Mouse (Mus musculus) fat pad, adult 2 months (tissue): ENCODE measurements around the gene Ccdc22.

Source experiments
- DNase-seq: peaks from one replicate; pipeline ENCODE4 v3.0.0-alpha.2; 2011; ENCODE audit warnings: low read depth, low spot score; ENCODE audit errors: extremely low read depth

Ccdc22 gene

DNA sequence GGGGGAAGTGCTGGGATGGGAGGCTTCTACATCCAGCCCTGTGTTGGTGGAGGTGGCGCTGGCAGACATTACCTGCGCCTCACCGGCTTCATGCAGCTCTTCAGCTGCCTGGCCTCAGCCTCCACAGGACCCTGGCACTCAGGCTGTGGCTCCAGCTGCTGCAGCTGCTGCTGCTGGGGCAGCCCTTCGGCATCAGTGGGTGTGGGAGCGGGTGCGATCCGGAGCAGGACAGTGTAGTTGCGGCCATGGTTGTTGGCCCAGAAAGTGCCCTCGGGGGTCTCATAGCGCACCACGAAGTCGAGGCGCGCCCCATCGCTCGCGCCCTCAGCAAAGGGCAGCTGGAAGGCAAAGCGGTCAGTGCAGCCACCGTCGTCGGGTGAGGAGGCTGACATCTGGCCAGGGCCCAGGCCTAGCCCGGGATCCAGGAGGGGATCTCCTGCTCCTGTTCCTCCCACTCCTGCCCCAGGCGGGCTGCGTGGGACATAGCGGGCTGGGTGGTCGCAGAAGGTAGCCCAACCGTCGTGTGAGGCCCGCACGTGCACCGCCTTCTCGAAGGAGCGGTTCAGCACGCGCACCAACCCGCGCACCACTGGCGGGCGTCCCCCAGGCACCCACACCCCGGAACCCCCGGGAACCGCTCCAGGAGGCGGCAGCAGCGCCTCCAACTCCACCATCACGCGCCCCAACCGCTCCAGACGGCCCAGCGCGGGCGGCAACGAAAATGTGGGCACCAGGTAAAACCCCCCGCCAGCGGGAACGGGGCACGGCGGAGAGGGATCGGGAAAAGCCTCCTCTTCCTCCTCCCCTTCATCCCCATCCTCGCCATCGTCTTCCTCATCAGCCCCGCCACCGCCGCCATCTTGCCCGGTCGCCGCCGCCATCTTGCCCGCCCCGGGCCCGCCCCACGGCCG is 31.9 kb downstream of the Ccdc22 start, which contains the start of gene Foxp3:
Gene Foxp3, plus strand, starts transcription at position 469 of the 911 bp plus-strand sequence.
- no peak for DNase-seq

DNA sequence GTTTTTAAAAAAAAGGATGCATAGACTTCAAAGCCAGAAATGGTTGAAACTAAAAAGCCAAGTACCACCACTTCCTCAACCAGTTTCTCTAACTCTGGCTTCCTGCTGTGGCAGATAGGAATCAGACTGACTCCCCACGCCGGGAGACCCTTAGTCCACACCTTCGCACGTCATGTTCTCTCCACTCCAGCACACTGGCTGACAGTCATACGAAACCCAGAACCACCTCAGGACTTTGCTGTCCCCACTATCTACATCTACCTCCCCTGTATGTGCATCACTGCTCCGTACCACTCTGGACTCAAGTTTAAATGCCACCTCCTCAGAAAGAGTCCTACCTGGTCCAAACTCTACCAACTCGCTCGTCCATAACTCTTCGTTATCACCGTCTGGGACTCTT is 32.9 kb downstream of the Ccdc22 start:
- no peak for DNase-seq

DNA sequence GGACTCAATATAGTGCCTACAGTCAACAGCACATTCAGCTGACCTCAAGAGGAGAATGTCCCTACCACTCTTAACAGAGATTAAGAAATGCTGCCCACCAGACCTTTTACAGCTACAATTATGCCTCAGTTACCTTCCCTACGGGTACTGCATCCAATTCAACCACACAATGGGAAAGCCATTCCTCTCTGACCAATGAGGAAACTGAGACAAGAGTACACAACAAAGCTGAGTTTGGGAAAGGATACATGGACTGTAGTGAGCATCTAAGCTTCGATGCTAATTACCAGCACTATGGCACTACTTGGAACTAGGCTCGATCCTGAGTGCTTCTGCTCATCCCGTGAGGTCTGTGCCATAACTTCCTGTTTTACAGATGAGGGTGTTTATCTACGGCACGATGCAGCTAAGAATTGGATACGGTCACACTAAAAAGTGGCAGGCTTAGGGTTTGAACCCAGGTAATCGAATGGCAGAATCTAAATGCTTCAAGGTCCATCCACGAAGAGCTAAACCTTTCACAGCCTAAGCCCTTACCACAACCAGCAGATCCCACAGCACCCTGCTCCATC is 33.7 kb downstream of the Ccdc22 start:
- DNase-seq, result no peak

GRCm38 (mm10) chrX:7570481-7571175 is 34.7 kb downstream of the Ccdc22 start:
- DNase-seq, result no peak

GRCm38 (mm10) chrX:7567491-7567890 is 37.8 kb downstream of the Ccdc22 start:
- no peak for DNase-seq

- no peak for DNase-seq
These were observed 39.0 kb downstream of the Ccdc22 start for GRCm38 (mm10) chrX:7566352-7566751.

GRCm38 (mm10) chrX:7563076-7563475 is 42.2 kb downstream of the Ccdc22 start:
- no peak for DNase-seq

DNA sequence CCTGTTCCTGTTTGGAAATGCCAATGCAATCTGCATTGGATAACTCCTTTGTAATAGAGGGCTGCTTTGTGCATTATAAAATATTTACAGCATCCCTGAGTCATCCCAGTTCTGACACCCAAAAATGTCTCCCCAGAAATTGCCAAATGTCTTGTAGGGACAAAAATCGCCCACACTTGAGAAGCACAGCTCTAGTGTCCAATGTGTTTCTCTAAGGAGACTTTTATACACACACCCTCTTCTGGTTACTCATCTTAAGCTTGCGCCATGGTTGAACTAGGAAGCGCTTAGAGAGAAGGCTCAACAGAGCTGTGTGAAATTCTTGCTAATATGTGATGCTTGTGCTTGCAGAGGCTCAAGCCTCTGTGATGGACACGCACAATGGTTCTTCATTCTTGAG is 51.8 kb downstream of the Ccdc22 start:
- DNase-seq, result no peak
